Mouse (Mus musculus) liver, adult 2 months (tissue): Measurements from ENCODE around the gene Evx2.

Experiments used
- CTCF ChIP-seq: fragments of 200-500 bp; IDR thresholded peaks from 2 replicates; pipeline ENCODE4 v1.5.1; 2011; ENCODE audit warnings: low read depth, low read length, control low read depth
- POLR2A ChIP-seq: fragments of 200-500 bp; IDR thresholded peaks from 2 replicates; pipeline ENCODE4 v1.6.1; 2011; ENCODE audit warnings: low read length, control low read depth; ENCODE audit not compliant: insufficient read depth; ENCODE audit errors: extremely low read depth

DNA sequence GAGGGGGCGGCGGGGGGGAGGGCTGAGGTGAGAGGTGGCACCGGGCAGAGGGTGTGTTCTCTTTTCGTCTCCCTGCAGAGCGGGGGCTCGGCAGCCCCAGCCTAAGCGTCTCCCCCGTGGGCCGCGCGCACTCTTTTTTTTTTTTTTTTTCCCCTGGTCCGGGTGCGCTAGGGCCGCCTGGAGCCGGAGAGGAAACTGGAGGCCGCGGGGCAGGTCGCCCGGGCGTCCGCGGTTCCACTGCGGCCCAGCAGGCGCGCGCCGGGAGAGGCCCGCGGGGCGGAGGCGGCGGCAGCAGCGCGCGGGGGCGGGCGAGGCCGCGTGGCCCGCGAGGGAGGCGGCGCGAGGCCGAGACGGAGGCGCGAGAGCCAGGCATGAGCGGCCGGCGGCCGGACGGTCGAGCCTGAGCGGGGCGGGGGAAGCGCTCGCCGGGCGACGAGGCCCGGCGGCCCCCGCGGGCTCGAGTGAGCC, 45.7 kb upstream of the Evx2 start:
- no peak for TF ChIP-seq CTCF
- TF ChIP-seq POLR2A: no peak
